Mouse (Mus musculus) bone marrow, adult 2 months (tissue): ENCODE data around the gene Ppdpf. TPM values are rescaled to one million over a fixed set of nuclear protein-coding genes. Genes with fewer than 3 reads are reported as not detected.

Source experiments
- H3K27ac ChIP-seq: fragments of 200-500 bp; 2 replicates; pipeline ENCODE4 v1.5.1; 2012; ENCODE audit warnings: low read depth, mild to moderate bottlenecking, control low read depth, inconsistent platforms, low read length; ENCODE audit not compliant: control insufficient read depth, poor library complexity, insufficient read depth
- H3K4me1 ChIP-seq: fragments of 200-500 bp; 2 replicates; pipeline ENCODE4 v1.6.1; 2011; ENCODE audit warnings: low read length; ENCODE audit not compliant: control insufficient read depth, insufficient read depth
- H3K4me3 ChIP-seq: fragments of 200-500 bp; replicated peaks from 2 replicates; pipeline ENCODE3; 2011; ENCODE audit warnings: mild to moderate bottlenecking, low read depth, low read length, control low read depth; ENCODE audit not compliant: control insufficient read depth
- CTCF ChIP-seq: fragments of 200-500 bp; IDR thresholded peaks from 2 replicates; pipeline ENCODE4 v1.5.1; 2011; ENCODE audit warnings: low read length, control low read depth; ENCODE audit not compliant: control insufficient read depth, insufficient read depth
- POLR2A ChIP-seq: fragments of 200-500 bp; IDR thresholded peaks from 2 replicates; pipeline ENCODE4 v1.6.1; 2011; ENCODE audit warnings: low read depth, mild to moderate bottlenecking, control low read depth, low read length, borderline replicate concordance; ENCODE audit not compliant: control insufficient read depth
- WGBS: fragments of 180-500 bp; shearing (Covaris S2); methylation state at CpG from one replicate; pipeline ENCODE4 v1.1.7; 2018; 5-methylcytosine and 5-hydroxymethylcytosine counted together
- polyA plus RNA-seq: library from polyadenylated mRNA; stranded (reverse); fragments of >200 nt; gene quantifications from 2 replicates; pipeline ENCODE4 v1.2.4, GENCODE M21; 2011; ENCODE audit warnings: low replicate concordance; ENCODE audit not compliant: missing spikeins, insufficient read depth, insufficient read length

Ppdpf gene
- 43.8 and 59.8 TPM in 2 replicates for polyA plus RNA-seq

DNA sequence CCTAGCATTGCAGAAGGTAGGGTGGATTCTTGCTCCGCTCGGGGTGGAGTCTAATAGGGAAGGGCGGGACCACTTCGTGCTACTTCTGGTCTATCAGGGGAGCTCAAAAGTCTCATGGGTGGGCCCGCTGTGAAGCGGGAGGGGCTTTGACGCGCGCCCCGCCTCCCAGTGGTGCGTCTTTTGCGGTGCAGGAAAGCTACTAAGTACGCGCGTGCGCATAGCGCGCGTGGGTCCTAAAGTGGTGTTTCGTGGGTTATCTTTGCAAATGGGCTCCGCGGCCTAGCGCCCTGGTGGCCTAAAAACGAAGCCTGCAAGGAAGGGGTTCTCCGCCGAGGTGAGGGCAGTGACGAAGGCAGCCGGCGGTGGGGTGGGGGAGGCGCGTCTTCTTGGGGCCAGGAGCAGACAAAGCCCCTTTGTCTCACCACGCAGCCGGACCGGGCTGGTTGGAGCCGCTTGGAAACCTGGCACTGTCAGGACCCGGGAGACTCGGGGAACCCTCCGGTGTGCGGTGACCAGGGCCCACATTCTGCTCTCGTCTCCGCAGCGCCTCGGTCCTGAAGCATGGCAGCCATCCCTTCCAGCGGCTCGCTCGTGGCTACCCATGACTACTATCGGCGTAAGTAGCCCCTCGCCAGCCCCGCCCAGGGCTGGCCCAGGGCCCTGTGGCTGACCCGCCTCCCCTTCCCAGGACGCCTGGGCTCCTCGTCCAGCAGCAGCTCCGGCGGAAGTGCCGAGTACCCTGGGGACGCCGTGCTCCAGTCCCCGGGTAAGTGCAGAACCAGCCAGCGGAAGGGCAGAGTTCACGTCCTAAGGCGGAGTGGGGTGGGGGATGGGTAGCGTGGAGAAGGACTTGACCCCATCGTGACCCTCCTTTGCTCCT is at the start of gene Ppdpf:
Gene Ppdpf (plus strand): TSS at position 127 of the 880 bp plus-strand sequence.
- H3K4me1 ChIP-seq = peaks cover 1% of the 10 kb centered on the region; the same call in 1 of the 2 replicates
- TF ChIP-seq POLR2A = peak; percentile 65; the same call in 1 of the 2 replicates
- peak; percentile 31; the same call in 1 of the 2 replicates for TF ChIP-seq CTCF
- under 1% methylated on average over 64 of the region's 64 CpGs for WGBS

DNA sequence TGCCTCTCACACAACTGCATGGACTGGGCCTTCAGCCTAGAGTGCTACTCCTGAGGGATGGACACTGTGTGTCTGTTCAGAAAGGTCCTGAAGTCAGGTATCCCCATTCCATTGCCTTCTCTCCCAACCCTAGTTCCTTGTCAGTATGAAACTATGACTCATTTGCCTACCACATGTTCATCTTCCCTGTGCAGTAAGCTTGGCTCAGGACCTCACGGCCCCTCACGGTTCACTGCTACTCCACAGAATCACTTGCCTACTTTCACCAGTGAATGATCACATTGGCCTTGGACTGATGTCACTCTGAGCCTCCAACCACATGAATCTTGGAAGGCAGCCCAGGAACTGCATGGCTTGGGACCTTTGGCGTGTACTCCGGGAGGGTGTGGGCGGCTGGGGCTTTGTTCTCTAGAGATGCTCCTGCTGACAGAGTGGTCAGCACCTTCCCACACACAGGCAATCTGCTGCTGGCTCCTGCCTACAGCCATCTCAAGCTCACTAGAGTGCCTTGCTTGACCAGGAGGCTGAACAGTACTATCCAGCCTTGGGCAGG is 47.3 kb upstream of the Ppdpf start:
- H3K27ac ChIP-seq = no peak overlapping the region
- TF ChIP-seq POLR2A = no peak
- H3K4me3 ChIP-seq = no peak overlapping the region
- no peaks in the 10 kb centered on the region for H3K4me1 ChIP-seq
- WGBS = 88% methylated on average over 5 of the region's 5 CpGs

More for the DNA sequence above, at the start of gene Ppdpf:
- peak within 1 kb of the TSS; percentile 85 for H3K4me3 ChIP-seq
- H3K27ac ChIP-seq = peak within 1 kb of the TSS; percentile 86

DNA sequence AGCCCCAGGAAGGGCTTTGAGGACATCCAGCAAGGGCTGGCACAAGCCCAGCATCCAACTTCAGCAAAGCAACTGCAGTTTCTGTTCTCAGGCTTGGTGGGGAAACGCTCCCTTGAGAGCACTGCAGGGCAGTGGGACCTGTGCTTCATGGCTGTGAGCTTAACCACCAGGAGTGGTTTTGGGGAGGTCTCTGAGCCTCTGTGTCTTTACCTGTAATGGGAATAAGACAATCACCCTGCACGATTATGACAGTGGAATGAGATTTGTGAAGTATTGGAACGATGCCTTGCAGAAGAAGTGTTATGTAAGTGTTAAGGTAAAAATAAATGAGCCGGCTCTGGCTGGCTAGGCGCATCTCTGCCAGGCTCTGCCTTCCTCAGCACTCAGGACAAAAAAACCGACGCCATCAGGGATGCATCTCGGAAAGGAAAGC is 44.3 kb upstream of the Ppdpf start:
- no peak overlapping the region for H3K27ac ChIP-seq
- WGBS = 60% methylated on average over 8 of the region's 8 CpGs
- H3K4me3 ChIP-seq = no peak overlapping the region
- TF ChIP-seq CTCF (no peak), POLR2A (no peak)
- no peaks in the 10 kb centered on the region for H3K4me1 ChIP-seq

DNA sequence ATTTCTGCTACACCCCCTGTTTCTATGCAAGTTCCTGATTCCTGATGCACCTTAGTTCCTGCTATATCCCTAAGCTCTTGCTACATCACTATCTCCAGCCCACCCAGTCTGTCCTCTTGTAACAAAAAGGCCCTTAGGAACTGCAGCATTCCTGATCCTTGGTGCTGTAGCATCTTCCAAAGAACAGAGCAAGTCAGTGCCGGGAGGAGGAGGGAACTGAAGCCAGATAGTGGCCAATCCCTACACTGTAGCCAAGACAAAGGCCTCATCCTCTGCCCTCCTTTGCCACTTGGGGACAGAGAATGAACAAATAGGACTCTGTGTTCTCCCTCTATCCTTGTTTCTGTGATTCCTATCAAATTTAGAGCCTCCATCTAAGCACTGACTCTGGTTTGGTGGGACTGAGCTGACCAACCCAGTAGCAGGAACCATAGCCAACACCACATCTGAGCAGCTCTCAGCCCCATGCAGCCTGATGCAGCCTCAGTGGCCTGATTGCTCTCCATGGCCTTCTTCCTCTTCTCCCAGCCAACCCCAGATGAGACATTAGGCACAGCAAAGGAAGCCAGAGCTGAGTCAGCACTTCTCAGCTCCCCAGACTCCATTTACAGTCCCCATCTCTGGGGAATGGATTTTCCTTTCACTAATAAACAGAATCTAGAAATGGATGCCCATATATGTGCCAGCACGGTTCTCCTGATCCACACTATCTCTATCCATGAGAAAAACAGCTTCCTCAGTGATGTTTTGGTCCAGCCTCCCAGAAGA is 43.4 kb upstream of the Ppdpf start:
- H3K4me1 ChIP-seq = no peaks in the 10 kb centered on the region
- H3K4me3 ChIP-seq = no peak overlapping the region
- TF ChIP-seq POLR2A (no peak), CTCF (no peak)
- 54% methylated on average over 2 of the region's 2 CpGs for WGBS
- H3K27ac ChIP-seq = no peak overlapping the region

DNA sequence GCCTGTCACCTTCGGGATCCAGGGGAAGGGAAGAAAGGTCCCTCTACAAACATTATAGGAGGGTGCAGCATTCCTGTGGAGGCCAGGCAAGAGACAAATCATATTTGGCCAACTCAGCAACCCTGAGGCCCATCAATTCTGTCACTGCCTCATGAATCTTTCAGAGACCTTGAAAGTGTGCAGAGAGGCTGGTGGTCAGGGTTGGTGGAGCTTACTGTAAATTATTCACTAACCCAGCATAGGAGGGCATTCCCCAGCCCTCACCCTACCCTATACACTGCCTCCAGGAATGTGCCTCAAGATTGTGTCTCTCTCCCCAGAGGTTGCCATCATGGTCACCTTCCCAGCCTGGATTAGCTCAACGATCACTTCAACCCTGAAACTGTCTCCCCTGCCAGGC is 42.4 kb upstream of the Ppdpf start:
- no peaks in the 10 kb centered on the region for H3K4me1 ChIP-seq
- H3K4me3 ChIP-seq = no peak overlapping the region
- TF ChIP-seq CTCF (no peak), POLR2A (no peak)
- WGBS = 66% methylated on average over 2 of the region's 2 CpGs
- H3K27ac ChIP-seq = no peak overlapping the region

DNA sequence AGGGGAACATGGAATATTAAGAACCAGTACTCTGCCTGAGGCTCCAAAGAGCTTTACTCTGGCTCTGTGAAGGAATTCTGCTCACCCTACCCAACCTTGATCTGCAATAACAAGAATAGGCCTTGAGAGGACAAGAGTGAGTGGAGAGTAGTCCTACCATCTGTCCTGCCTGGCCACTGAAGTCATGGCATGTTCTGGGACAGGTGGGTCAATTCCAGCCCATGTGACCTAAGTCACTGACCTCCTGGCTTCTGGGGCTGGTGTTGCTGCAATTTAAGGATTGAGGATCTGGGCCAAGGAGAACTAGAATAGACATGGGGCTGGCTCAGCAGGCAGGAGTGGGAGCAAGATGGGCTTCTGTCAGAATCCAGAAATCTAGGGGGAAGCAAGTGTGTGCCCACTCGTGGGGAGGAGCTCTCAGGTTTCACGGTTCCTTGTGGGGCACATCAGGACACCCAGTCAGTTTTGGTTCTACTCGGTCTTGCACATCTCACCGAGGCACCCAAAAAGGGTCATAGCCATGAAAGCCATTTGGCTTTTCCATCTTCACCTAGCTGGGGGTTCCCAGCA is 40.0 kb upstream of the Ppdpf start:
- H3K27ac ChIP-seq = no peak overlapping the region; the same call in 1 of the 2 replicates
- 41% methylated on average over 4 of the region's 4 CpGs for WGBS
- no peaks in the 10 kb centered on the region for H3K4me1 ChIP-seq
- no peak overlapping the region for H3K4me3 ChIP-seq
- TF ChIP-seq CTCF (no peak), POLR2A (no peak)

DNA sequence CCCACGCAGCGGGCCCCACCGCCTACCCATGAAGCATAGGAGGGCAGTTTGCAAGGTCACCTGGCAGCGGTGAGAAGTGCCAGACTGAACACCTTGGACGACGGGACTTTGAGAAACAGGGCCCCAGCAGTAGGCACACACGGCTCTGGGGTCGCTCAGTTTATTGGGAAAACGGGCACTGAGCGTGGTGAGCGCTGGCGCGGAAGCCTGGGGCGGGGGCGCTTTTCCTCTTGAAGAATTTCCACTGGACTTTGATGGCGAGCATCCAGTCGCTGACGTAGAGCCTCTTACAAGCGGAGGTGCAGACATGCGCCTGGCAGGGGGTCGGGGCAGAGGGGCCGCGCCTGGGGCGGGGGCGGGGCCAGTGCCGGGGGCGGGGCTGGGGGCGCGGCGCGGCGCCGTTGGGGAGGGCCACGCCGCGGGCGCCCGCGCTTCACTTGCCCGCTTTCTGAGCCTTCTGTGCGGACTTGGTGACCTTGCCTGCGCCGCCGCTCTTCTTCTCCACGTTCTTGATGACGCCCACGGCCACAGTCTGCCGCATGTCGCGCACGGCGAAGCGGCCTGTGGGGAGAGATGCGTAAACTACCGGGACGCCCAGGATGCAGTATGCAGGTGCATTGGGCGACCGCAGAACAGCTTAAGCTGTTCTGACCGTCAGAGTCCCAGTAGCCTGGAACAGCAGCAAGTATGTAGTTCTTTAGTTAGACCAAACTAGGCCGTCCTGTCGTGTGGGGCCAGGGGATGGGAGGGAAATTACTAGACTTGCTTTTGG is 39.3 kb upstream of the Ppdpf start:
- H3K27ac ChIP-seq = no peak overlapping the region; the same call in 1 of the 2 replicates
- no peaks in the 10 kb centered on the region for H3K4me1 ChIP-seq
- TF ChIP-seq CTCF = no peak
- TF ChIP-seq POLR2A = no peak
- no peak overlapping the region for H3K4me3 ChIP-seq
- WGBS = 2% methylated on average over 55 of the region's 61 CpGs
